Mouse (Mus musculus) embryonic facial prominence, embryonic 12.5 days (tissue): ENCODE results near the gene Mest. TPM values are rescaled to one million over a fixed set of nuclear protein-coding genes. Genes with fewer than 3 reads are reported as not detected.

Experiments
- ATAC-seq: fragments of 200-750 bp; cut with Nextera tagmentation; 2 replicates; pipeline ENCODE4 v1.8.0; 2017; ENCODE audit not compliant: insufficient number of reproducible peaks, insufficient read depth, low FRiP score, low TSS enrichment
- H3K27ac ChIP-seq: fragments of 300-500 bp; sonication (generic); 2 replicates; pipeline ENCODE4 v1.5.1; 2016; ENCODE audit warnings: mild to moderate bottlenecking
- H3K27me3 ChIP-seq: fragments of 300-500 bp; sonication (generic); 2 replicates; pipeline ENCODE4 v1.6.1; 2016; ENCODE audit warnings: mild to moderate bottlenecking, moderate library complexity
- H3K36me3 ChIP-seq: fragments of 300-500 bp; sonication (generic); 2 replicates; pipeline ENCODE4 v1.6.1; 2016; ENCODE audit warnings: mild to moderate bottlenecking
- H3K4me1 ChIP-seq: fragments of 300-500 bp; sonication (generic); 2 replicates; pipeline ENCODE4 v1.6.1; 2016
- H3K4me2 ChIP-seq: fragments of 300-500 bp; sonication (generic); replicated peaks from 2 replicates; pipeline ENCODE4 v1.6.1; 2016; ENCODE audit warnings: mild to moderate bottlenecking, moderate library complexity
- H3K4me3 ChIP-seq: fragments of 300-500 bp; sonication (generic); 2 replicates; pipeline ENCODE4 v1.5.1; 2016; ENCODE audit warnings: mild to moderate bottlenecking
- H3K9ac ChIP-seq: fragments of 300-500 bp; sonication (generic); 2 replicates; pipeline ENCODE4 v1.6.1; 2016; ENCODE audit warnings: mild to moderate bottlenecking, moderate library complexity
- H3K9me3 ChIP-seq: fragments of 300-500 bp; sonication (generic); 2 replicates; pipeline ENCODE4 v1.6.1; 2016; ENCODE audit warnings: mild to moderate bottlenecking, moderate library complexity
- WGBS: fragments of 180-500 bp; shearing (Covaris S2); methylation state at CpG from one replicate; pipeline ENCODE4 v1.1.7; 2016; 5-methylcytosine and 5-hydroxymethylcytosine counted together
- polyA plus RNA-seq: library from polyadenylated mRNA; unstranded; fragments of >200 nt; fragmentation: Nextera tagmentation; extraction: Ambion mirVana; gene quantifications from 2 replicates; pipeline ENCODE4 v1.2.1, GENCODE M21; 2016

The Mest gene
- polyA plus RNA-seq, result 1,207 and 1,222 TPM in 2 replicates

GRCm38 (mm10) chr6:30723331-30723730 is at the start of gene Mest:
TSS of gene Mest (plus strand) at chr6:30723547.
- Histone ChIP-seq H3K27me3 (no peaks in the 10 kb centered on the region), H3K4me3 (no peak within 1 kb of the TSS), H3K27ac (0 out of 2 replicates have a peak within 1 kb of the TSS, but pooled peaks have one; percentile 25), H3K9ac (0 out of 2 replicates have a peak within 1 kb of the TSS, but pooled peaks have one; percentile 21), H3K36me3 (no peaks in the 10 kb centered on the region), H3K9me3 (no peaks in the 10 kb centered on the region), H3K4me2 (no peak within 1 kb of the TSS), H3K4me1 (peaks cover 25% of the 10 kb centered on the region)
- ATAC-seq, result no peak
- 67% methylated on average over 7 of the region's 7 CpGs for WGBS

DNA sequence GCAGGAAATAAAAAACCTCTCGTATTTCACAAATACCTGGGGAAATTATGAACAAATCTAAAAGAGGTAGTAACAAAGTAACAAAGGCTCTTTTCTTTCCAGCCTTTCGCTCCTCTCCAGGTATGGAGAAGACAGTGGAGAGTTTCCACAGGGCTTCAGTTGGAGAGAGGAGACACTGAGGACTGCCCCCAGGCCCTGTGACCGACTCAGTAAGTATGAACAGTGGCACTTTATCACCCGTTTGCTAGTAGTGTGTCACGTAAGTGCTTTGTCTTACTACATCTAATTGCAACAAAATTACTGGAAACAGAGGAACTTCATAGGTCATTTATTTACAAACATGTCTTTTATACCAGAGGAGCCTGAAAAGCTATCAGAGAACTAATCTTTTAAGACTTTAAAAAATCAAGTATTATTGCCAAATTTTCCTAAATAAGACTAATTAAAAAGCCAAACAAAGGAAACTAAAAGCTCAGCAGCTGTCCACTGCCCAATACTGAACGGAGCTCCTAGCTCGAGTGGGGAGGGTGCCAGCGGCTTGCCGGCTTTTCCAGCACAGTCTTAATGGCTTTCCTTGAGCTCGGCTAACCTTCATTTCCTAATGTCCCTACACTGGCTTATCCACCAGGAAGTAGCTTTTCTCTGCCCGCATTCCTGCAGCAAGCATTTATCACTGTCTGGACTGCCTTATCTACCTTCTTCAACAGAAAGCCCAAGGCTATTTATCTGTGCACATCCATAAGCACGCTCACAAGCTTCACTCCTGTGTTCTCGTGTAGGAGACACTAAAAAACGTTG is 49.4 kb upstream of the Mest start:
- ATAC-seq, result no peak
- Histone ChIP-seq H3K4me2 (peak overlapping the region; percentile 29; the same call in 1 of the 2 replicates), H3K27me3 (no peaks in the 10 kb centered on the region), H3K4me3 (no peak overlapping the region), H3K27ac (peak overlapping the region; percentile 98), H3K4me1 (peaks cover 71% of the 10 kb centered on the region), H3K9ac (no peak overlapping the region), H3K36me3 (no peaks in the 10 kb centered on the region), H3K9me3 (no peaks in the 10 kb centered on the region)
- 19% methylated on average over 14 of the region's 14 CpGs for WGBS

- no peaks in the 10 kb centered on the region for H3K27me3 ChIP-seq
- peak overlapping the region; percentile 29 for H3K4me2 ChIP-seq
- ATAC-seq, result 0 out of 2 replicates have a peak, but pooled peaks have one; percentile 54
- no peaks in the 10 kb centered on the region for H3K36me3 ChIP-seq
- peak overlapping the region; percentile 98 for H3K27ac ChIP-seq
- 31% methylated on average over 9 of the region's 9 CpGs for WGBS
- H3K4me1 ChIP-seq, result peaks cover 67% of the 10 kb centered on the region
- no peak overlapping the region for H3K4me3 ChIP-seq
- peak overlapping the region; percentile 46; the same call in 1 of the 2 replicates for H3K9ac ChIP-seq
- H3K9me3 ChIP-seq, result no peaks in the 10 kb centered on the region
Observed at GRCm38 (mm10) chr6:30674714-30675280, 48.5 kb upstream of the Mest start.

DNA sequence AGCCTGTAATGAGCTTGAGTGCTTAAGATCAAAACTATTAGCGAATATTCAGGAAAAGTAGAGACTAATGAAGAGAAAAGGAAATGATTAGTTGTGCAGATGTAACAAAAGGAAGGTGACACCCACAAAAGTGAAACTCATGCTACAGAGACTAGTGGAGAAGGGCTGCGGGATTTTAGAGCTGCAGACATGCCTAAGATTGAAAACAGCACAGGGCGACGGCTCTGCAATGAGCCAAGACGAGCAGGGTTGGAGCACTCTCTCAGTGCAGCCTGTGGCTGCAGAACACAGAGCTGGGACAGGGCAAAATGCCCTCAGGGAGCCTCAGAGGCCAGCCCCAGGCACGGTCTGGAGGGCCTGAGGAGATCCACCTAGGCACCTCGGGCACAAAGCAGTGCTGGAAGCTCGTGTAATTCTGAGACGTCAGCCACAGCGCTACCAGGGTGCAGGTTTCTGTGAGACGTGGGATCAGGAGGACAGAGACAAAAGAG is 48.0 kb upstream of the Mest start:
- Histone ChIP-seq H3K36me3 (no peaks in the 10 kb centered on the region), H3K27me3 (no peaks in the 10 kb centered on the region), H3K4me2 (peak overlapping the region; percentile 29), H3K9me3 (no peaks in the 10 kb centered on the region), H3K27ac (peak overlapping the region; percentile 98), H3K9ac (peak overlapping the region; percentile 46), H3K4me1 (peaks cover 68% of the 10 kb centered on the region), H3K4me3 (no peak overlapping the region)
- ATAC-seq, result peak; percentile 75; the same call in 1 of the 2 replicates
- WGBS, result 11% methylated on average over 11 of the region's 11 CpGs

DNA sequence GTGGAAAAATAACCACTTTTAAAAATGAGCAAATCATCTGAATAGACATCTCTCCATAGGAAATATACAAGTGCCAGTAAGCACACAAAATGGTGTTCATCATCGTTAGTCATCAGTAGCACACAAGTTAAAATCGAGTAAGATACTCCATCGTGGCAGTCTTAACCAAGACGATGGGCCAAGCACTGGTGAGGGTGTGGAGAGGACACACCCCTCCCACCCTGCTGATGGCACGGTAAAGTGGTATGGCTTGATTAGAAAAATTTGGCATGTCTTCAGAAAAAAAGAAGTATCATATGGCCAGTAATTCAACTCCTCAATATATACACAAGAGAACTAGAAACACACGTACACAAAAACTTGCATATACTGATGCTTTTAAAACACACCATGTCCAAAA is 46.8 kb upstream of the Mest start:
- Histone ChIP-seq H3K36me3 (no peaks in the 10 kb centered on the region), H3K9me3 (no peaks in the 10 kb centered on the region), H3K9ac (no peak overlapping the region), H3K4me1 (peaks cover 73% of the 10 kb centered on the region), H3K4me3 (no peak overlapping the region), H3K4me2 (no peak overlapping the region), H3K27ac (no peak overlapping the region), H3K27me3 (no peaks in the 10 kb centered on the region)
- ATAC-seq, result no peak
- 64% methylated on average over 6 of the region's 6 CpGs for WGBS

DNA sequence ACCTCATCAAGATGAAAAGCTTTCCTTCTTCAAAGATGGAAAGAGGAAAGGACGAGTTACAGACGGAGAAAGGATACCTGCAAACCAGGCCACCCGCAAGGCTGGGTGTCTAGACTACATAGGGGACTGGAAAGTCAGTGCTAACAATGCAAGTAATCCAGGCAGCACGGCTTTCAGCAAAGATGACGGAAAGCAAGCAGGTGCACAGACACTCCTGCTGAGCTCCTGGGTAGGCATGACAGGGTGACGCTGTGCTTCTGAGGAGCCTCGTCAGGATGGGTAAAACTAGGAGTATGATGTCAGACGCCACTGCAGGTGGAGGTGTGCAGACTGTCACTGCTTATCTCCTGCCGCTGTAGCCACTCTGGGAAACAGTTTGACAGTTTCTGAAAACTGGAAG is 45.8 kb upstream of the Mest start:
- no peak overlapping the region for H3K4me3 ChIP-seq
- H3K36me3 ChIP-seq, result no peaks in the 10 kb centered on the region
- H3K4me2 ChIP-seq, result no peak overlapping the region
- no peaks in the 10 kb centered on the region for H3K27me3 ChIP-seq
- no peak overlapping the region for H3K9ac ChIP-seq
- no peaks in the 10 kb centered on the region for H3K9me3 ChIP-seq
- H3K27ac ChIP-seq, result no peak overlapping the region
- WGBS, result 75% methylated on average over 9 of the region's 9 CpGs
- H3K4me1 ChIP-seq, result peaks cover 71% of the 10 kb centered on the region
- no peak for ATAC-seq

DNA sequence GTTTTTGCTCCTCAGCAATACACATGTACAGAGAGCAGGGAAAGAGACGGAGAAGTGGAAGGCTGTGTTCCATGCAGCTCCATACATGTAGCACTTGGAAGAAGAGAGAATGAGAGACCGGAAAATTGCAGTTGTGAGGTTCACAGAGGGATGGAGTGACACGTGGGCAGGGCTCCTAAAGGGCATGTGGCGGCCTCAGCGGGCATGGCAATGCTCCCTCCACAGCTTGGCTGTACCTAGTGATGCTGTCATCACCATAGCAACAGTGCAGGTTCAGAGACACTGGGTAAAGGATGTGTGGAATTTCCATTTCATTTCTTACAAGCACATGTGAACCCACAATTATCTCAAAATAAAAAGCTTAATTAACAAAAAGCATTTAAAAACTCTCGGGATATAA is 44.9 kb upstream of the Mest start:
- no peaks in the 10 kb centered on the region for H3K36me3 ChIP-seq
- H3K9ac ChIP-seq, result no peak overlapping the region
- no peaks in the 10 kb centered on the region for H3K27me3 ChIP-seq
- no peak for ATAC-seq
- 0 out of 2 replicates have a peak overlapping the region, but pooled peaks have one; percentile 2 for H3K27ac ChIP-seq
- H3K4me2 ChIP-seq, result no peak overlapping the region
- WGBS, result 76% methylated on average over 6 of the region's 6 CpGs
- H3K9me3 ChIP-seq, result no peaks in the 10 kb centered on the region
- no peak overlapping the region for H3K4me3 ChIP-seq
- H3K4me1 ChIP-seq, result peaks cover 72% of the 10 kb centered on the region

GRCm38 (mm10) chr6:30679567-30679966 is 43.8 kb upstream of the Mest start:
- peak overlapping the region; percentile 57 for H3K27ac ChIP-seq
- ATAC-seq, result no peak
- 62% methylated on average over 5 of the region's 5 CpGs for WGBS
- H3K27me3 ChIP-seq, result no peaks in the 10 kb centered on the region
- H3K4me3 ChIP-seq, result no peak overlapping the region
- H3K4me2 ChIP-seq, result no peak overlapping the region
- H3K4me1 ChIP-seq, result peaks cover 62% of the 10 kb centered on the region
- no peak overlapping the region for H3K9ac ChIP-seq
- no peaks in the 10 kb centered on the region for H3K36me3 ChIP-seq
- no peaks in the 10 kb centered on the region for H3K9me3 ChIP-seq

GRCm38 (mm10) chr6:30680442-30680841 is 42.9 kb upstream of the Mest start:
- Histone ChIP-seq H3K4me2 (no peak overlapping the region), H3K27ac (peak overlapping the region; percentile 74), H3K27me3 (no peaks in the 10 kb centered on the region), H3K36me3 (no peaks in the 10 kb centered on the region), H3K9ac (no peak overlapping the region), H3K4me1 (peaks cover 53% of the 10 kb centered on the region), H3K4me3 (no peak overlapping the region), H3K9me3 (no peaks in the 10 kb centered on the region)
- 52% methylated on average over 7 of the region's 7 CpGs for WGBS
- no peak for ATAC-seq

DNA sequence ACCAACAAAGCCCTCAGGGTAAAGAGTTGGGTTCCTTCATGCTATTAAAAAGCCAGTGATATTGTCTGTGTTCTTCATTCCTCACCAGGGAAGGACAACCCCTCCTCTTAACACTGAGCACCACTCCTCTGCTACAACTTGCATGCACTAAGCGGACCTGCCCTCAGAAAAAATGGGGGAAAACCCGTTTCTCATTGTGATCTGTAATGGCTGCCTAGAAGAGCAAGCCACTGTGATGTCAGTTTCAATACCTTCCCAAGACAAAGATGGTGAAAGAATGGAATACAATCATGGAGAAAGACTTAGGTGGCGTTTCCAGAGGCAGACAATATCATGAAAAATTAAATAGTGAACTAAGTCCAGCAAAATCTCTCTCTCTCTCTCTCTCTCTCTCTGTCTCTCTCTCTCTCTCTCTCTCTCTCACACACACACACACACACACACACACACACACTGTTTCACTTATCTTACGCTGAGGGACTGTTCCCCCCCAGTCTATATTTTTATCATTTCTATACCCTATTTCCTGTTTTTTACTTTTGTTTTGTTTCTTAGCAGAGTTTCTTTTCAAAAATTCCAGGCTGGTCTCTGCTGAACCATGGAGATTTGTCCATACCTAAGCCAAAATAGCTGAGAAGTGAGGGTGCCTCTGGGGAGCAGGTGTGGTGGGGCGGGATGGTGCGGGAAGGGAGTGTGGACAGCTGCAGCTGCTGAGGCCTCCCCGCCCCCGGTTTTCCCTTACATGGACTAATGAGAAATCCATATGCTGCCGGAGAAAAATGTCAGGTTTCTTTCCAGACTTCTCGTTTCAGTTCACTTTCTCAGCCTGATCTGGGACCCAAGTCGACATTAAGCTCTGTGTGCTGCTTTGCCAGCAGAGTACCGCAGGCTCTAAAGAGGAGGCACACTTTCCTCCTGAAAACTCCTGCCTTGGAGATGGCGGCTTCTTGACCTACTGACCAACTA is 41.1 kb upstream of the Mest start:
- Histone ChIP-seq H3K9me3 (no peaks in the 10 kb centered on the region), H3K36me3 (no peaks in the 10 kb centered on the region), H3K27me3 (no peaks in the 10 kb centered on the region), H3K4me2 (no peak overlapping the region; the same call in 1 of the 2 replicates), H3K4me1 (peaks cover 39% of the 10 kb centered on the region), H3K27ac (peak overlapping the region; percentile 95), H3K9ac (0 out of 2 replicates have a peak overlapping the region, but pooled peaks have one; percentile 30), H3K4me3 (no peak overlapping the region)
- peak; percentile 75 for ATAC-seq
- WGBS, result 38% methylated on average over 13 of the region's 13 CpGs

DNA sequence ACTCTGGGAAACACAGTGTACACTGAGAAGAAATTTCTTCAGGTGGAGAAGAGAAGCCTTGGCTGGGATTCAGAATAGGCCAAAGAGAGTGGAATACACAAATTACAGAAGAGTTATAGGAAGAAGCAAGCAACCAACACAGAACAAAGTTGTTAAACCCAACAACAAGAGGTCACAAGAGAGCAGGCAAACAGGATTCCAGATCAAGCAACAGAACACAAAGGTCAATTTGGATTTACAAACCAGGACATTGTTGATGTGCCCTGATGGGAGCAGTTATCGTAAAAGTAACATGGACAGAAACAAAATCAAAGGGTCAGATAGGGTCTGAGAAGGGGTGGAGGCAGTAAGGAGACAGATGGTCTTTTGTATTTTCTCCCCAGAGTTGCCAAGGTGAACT is 38.8 kb upstream of the Mest start:
- no peak overlapping the region for H3K27ac ChIP-seq
- no peaks in the 10 kb centered on the region for H3K9me3 ChIP-seq
- WGBS, result 63% methylated on average over 1 of the region's 1 CpGs
- no peak for ATAC-seq
- H3K27me3 ChIP-seq, result no peaks in the 10 kb centered on the region
- H3K9ac ChIP-seq, result no peak overlapping the region
- H3K4me3 ChIP-seq, result no peak overlapping the region
- no peak overlapping the region for H3K4me2 ChIP-seq
- no peaks in the 10 kb centered on the region for H3K36me3 ChIP-seq
- H3K4me1 ChIP-seq, result peaks cover 31% of the 10 kb centered on the region
